Mouse (Mus musculus) heart, adult 2 months (tissue): ENCODE measurements around the gene Prkag2.

Source experiments
- CTCF ChIP-seq: fragments of 200-600 bp; IDR thresholded peaks from 2 replicates; pipeline ENCODE4 v1.8.1; 2022; ENCODE audit warnings: antibody characterized with exemption, mild to moderate bottlenecking, moderate library complexity
- EP300 ChIP-seq: fragments of 200-500 bp; IDR thresholded peaks from 2 replicates; pipeline ENCODE4 v1.6.1; 2011; ENCODE audit warnings: low read depth, low read length, control low read depth; ENCODE audit not compliant: insufficient read depth
- POLR2A ChIP-seq: fragments of 200-500 bp; IDR thresholded peaks from 2 replicates; pipeline ENCODE4 v1.6.1; 2011; ENCODE audit warnings: mild to moderate bottlenecking, low read depth, low read length, control low read depth; ENCODE audit not compliant: insufficient read depth

DNA sequence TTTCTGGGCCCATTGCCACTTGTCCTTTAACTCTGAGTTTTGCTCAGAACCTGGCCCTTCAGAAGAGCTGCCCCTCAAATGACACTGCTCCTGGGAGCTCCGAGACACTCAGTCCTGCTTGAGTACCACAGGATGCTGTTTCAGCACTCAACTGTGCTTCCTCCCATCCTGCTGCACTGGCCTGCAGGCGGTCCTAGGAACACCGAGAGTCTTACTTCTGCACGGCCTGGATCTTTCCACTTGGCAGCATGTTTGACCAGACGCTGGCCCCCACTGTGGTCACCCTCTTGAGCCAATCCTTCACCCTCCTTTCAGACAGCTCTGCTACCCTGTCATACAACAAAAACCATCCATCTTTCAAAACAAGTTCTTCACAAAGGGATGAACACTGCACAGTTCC, 110.0 kb downstream of the Prkag2 start:
- TF ChIP-seq CTCF = no peak
- TF ChIP-seq POLR2A = no peak
- TF ChIP-seq EP300 = no peak
